Mouse (Mus musculus) MEL (cell line): ENCODE results near the gene Daam1. TPM values are rescaled to one million over a fixed set of nuclear protein-coding genes. Genes with fewer than 3 reads are reported as not detected.

Experiments used
- DNase-seq: peaks from one replicate; pipeline ENCODE4 v3.0.0; 2011; ENCODE audit warnings: low read depth, low spot score
- H3K27ac ChIP-seq: 2 replicates; pipeline ENCODE4 v1.5.1; 2012; ENCODE audit warnings: low read depth, mild to moderate bottlenecking, control low read depth, low read length, moderate library complexity; ENCODE audit not compliant: control insufficient read depth
- H3K27me3 ChIP-seq, 2 experiments: fragments of 150-350 bp in 1 of 2; sonication (generic) in 1 of 2; 2 replicates each; pipeline ENCODE4 v1.6.1; 2012; ENCODE audit warnings: low read length in 2 of 2, mild to moderate bottlenecking in 2 of 2, improper control_type of control experiment in 1 of 2, moderate library complexity in 1 of 2; ENCODE audit not compliant: insufficient read depth in 2 of 2, control insufficient read depth in 1 of 2
- H3K36me3 ChIP-seq, 2 experiments: 2 replicates each; pipeline ENCODE4 v1.6.1; 2012 to 2014; ENCODE audit warnings: low read length in 2 of 2, improper control_type of control experiment in 1 of 2, inconsistent platforms in 1 of 2, mild to moderate bottlenecking in 1 of 2; ENCODE audit not compliant: insufficient read depth in 2 of 2, control insufficient read depth in 1 of 2
- H3K4me1 ChIP-seq, 2 experiments: fragments of 150-350 bp in 1 of 2; sonication (generic) in 1 of 2; 2 replicates each; pipeline ENCODE4 v1.6.1; 2012; ENCODE audit warnings: low read length in 2 of 2, improper control_type of control experiment in 1 of 2, mild to moderate bottlenecking in 1 of 2; ENCODE audit not compliant: insufficient read depth in 2 of 2, control insufficient read depth in 1 of 2
- H3K4me3 ChIP-seq, 2 experiments: fragments of 150-350 bp in 1 of 2; sonication (generic) in 1 of 2; 2 replicates each; pipeline ENCODE4 v1.5.1; 2012; ENCODE audit warnings: low read depth in 2 of 2, low read length in 2 of 2, mild to moderate bottlenecking in 2 of 2, moderate library complexity in 2 of 2, control low read depth in 1 of 2, improper control_type of control experiment in 1 of 2; ENCODE audit not compliant: control insufficient read depth in 1 of 2, insufficient read depth in 1 of 2
- H3K79me2 ChIP-seq: 2 replicates; pipeline ENCODE4 v1.6.1; 2012; ENCODE audit warnings: mild to moderate bottlenecking, low read length, moderate library complexity; ENCODE audit not compliant: control insufficient read depth, poor library complexity, insufficient read depth
- H3K9ac ChIP-seq: 2 replicates; pipeline ENCODE4 v1.6.1; 2012; ENCODE audit warnings: low read depth, mild to moderate bottlenecking, control low read depth, low read length, moderate library complexity; ENCODE audit not compliant: control insufficient read depth, poor library complexity, severe bottlenecking
- H3K9me3 ChIP-seq: fragments of 150-350 bp; sonication (generic); replicated peaks from 2 replicates; pipeline ENCODE4 v1.6.1; 2012; ENCODE audit warnings: mild to moderate bottlenecking, low read length, improper control_type of control experiment, moderate library complexity; ENCODE audit not compliant: insufficient read depth
- BHLHE40 ChIP-seq: IDR thresholded peaks from 2 replicates; pipeline ENCODE4 v1.6.1; 2012; ENCODE audit warnings: low read depth, mild to moderate bottlenecking, inconsistent platforms, low read length, improper control_type of control experiment, borderline replicate concordance
- CHD2 ChIP-seq: IDR thresholded peaks from 2 replicates; pipeline ENCODE4 v1.6.1; 2011; ENCODE audit warnings: low read length, improper control_type of control experiment
- CTCF ChIP-seq, 3 experiments: IDR thresholded peaks in 2 of 3; conservative IDR thresholded peaks in 1 of 3; 2 replicates each; pipeline ENCODE4 v1.5.1; 2011 to 2012; ENCODE audit warnings: low read length in 3 of 3, low read depth in 2 of 3, mild to moderate bottlenecking in 2 of 3, improper control_type of control experiment in 1 of 3, inconsistent platforms in 1 of 3, mixed read lengths in 1 of 3, moderate library complexity in 1 of 3; ENCODE audit not compliant: control insufficient read depth in 1 of 3, insufficient read depth in 1 of 3, poor library complexity in 1 of 3, severe bottlenecking in 1 of 3
- E2F4 ChIP-seq: IDR thresholded peaks from 2 replicates; pipeline ENCODE4 v1.6.1; 2011; ENCODE audit warnings: low read depth, low read length, improper control_type of control experiment, borderline replicate concordance
- ELF1 ChIP-seq: IDR thresholded peaks from 2 replicates; pipeline ENCODE4 v1.6.1; 2014; ENCODE audit warnings: low read depth, mild to moderate bottlenecking, inconsistent platforms, low read length, improper control_type of control experiment, moderate library complexity
- EP300 ChIP-seq, 2 experiments: IDR thresholded peaks; 2 replicates each; pipeline ENCODE4 v1.6.1; 2011; ENCODE audit warnings: improper control_type of control experiment in 2 of 2, low read length in 2 of 2, low read depth in 1 of 2, mild to moderate bottlenecking in 1 of 2
- ETS1 ChIP-seq: IDR thresholded peaks from 2 replicates; pipeline ENCODE4 v1.6.1; 2012; ENCODE audit warnings: low read depth, mild to moderate bottlenecking, inconsistent platforms, low read length, improper control_type of control experiment, moderate library complexity
- HCFC1 ChIP-seq: IDR thresholded peaks from 2 replicates; pipeline ENCODE4 v1.6.1; 2012; ENCODE audit warnings: low read depth, mild to moderate bottlenecking, inconsistent platforms, low read length, improper control_type of control experiment, moderate library complexity
- MAFK ChIP-seq: IDR thresholded peaks from 2 replicates; pipeline ENCODE4 v1.6.1; 2011; ENCODE audit warnings: low read depth, mild to moderate bottlenecking, low read length, improper control_type of control experiment, borderline replicate concordance
- MAX ChIP-seq: IDR thresholded peaks from 2 replicates; pipeline ENCODE4 v1.6.1; 2011; ENCODE audit warnings: low read length, improper control_type of control experiment
- MAZ ChIP-seq: IDR thresholded peaks from 2 replicates; pipeline ENCODE4 v1.6.1; 2012; ENCODE audit warnings: low read depth, mild to moderate bottlenecking, inconsistent platforms, low read length, improper control_type of control experiment
- MEF2A ChIP-seq: IDR thresholded peaks from 2 replicates; pipeline ENCODE4 v1.6.1; 2014; ENCODE audit warnings: low read depth, mild to moderate bottlenecking, inconsistent platforms, low read length, improper control_type of control experiment; ENCODE audit not compliant: poor library complexity, insufficient replicate concordance, severe bottlenecking; ENCODE audit errors: extremely low read depth
- MYB ChIP-seq: IDR thresholded peaks from 2 replicates; pipeline ENCODE4 v1.6.1; 2011; ENCODE audit warnings: mild to moderate bottlenecking, low read depth, low read length, improper control_type of control experiment
- MYC ChIP-seq: IDR thresholded peaks from 2 replicates; pipeline ENCODE4 v1.6.1; 2011; ENCODE audit warnings: low read depth, mild to moderate bottlenecking, low read length, improper control_type of control experiment, moderate library complexity
- POLR2A ChIP-seq, 2 experiments: IDR thresholded peaks; 2 replicates each; pipeline ENCODE4 v1.6.1; 2011 to 2012; ENCODE audit warnings: low read length in 2 of 2, mild to moderate bottlenecking in 2 of 2, control low read depth in 1 of 2, improper control_type of control experiment in 1 of 2, low read depth in 1 of 2, moderate library complexity in 1 of 2; ENCODE audit not compliant: control insufficient read depth in 1 of 2, insufficient read depth in 1 of 2, poor library complexity in 1 of 2
- POLR2AphosphoS2 ChIP-seq: IDR thresholded peaks from 2 replicates; pipeline ENCODE4 v1.6.1; 2011; ENCODE audit warnings: low read length, improper control_type of control experiment
- POLR2AphosphoS5 ChIP-seq: IDR thresholded peaks from 2 replicates; pipeline ENCODE4 v1.6.1; 2012; ENCODE audit warnings: low read depth, borderline replicate concordance, mild to moderate bottlenecking, inconsistent platforms, low read length, moderate library complexity, mixed read lengths
- RAD21 ChIP-seq: IDR thresholded peaks from 2 replicates; pipeline ENCODE4 v1.6.1; 2011; ENCODE audit warnings: mild to moderate bottlenecking, low read depth, low read length, improper control_type of control experiment
- RCOR1 ChIP-seq: IDR thresholded peaks from 2 replicates; pipeline ENCODE4 v1.6.1; 2012; ENCODE audit warnings: low read depth, mild to moderate bottlenecking, inconsistent platforms, low read length, improper control_type of control experiment
- SIN3A ChIP-seq: IDR thresholded peaks from 2 replicates; pipeline ENCODE4 v1.6.1; 2012; ENCODE audit warnings: low read length, improper control_type of control experiment, inconsistent platforms
- SMC3 ChIP-seq: IDR thresholded peaks from 2 replicates; pipeline ENCODE4 v1.6.1; 2011; ENCODE audit warnings: low read depth, low read length, improper control_type of control experiment
- TAL1 ChIP-seq: IDR thresholded peaks from 2 replicates; pipeline ENCODE4 v1.6.1; 2012; ENCODE audit warnings: mild to moderate bottlenecking, inconsistent platforms, low read length, moderate library complexity, mixed read lengths
- TBP ChIP-seq: IDR thresholded peaks from 2 replicates; pipeline ENCODE4 v1.8.0; 2011; ENCODE audit warnings: low read depth, low read length, improper control_type of control experiment
- TCF12 ChIP-seq: IDR thresholded peaks from 2 replicates; pipeline ENCODE4 v1.6.1; 2014; ENCODE audit warnings: low read depth, mild to moderate bottlenecking, inconsistent platforms, low read length, improper control_type of control experiment, moderate library complexity
- UBTF ChIP-seq: IDR thresholded peaks from 2 replicates; pipeline ENCODE4 v1.6.1; 2012; ENCODE audit warnings: low read depth, mild to moderate bottlenecking, inconsistent platforms, low read length, improper control_type of control experiment, moderate library complexity, borderline replicate concordance; ENCODE audit not compliant: insufficient read depth
- USF2 ChIP-seq, 2 experiments: IDR thresholded peaks; 2 replicates each; pipeline ENCODE4 v1.6.1; 2011 to 2012; ENCODE audit warnings: improper control_type of control experiment in 2 of 2, low read length in 2 of 2, borderline replicate concordance in 1 of 2, inconsistent platforms in 1 of 2, low read depth in 1 of 2, mild to moderate bottlenecking in 1 of 2; ENCODE audit not compliant: insufficient read depth in 1 of 2
- ZC3H11A ChIP-seq: IDR thresholded peaks from 2 replicates; pipeline ENCODE4 v1.6.1; 2012; ENCODE audit warnings: low read depth, mild to moderate bottlenecking, inconsistent platforms, low read length, improper control_type of control experiment
- ZKSCAN1 ChIP-seq: IDR thresholded peaks from 2 replicates; pipeline ENCODE4 v1.6.1; 2012; ENCODE audit warnings: low read depth, mild to moderate bottlenecking, inconsistent platforms, low read length, improper control_type of control experiment, moderate library complexity
- ZMIZ1 ChIP-seq: IDR thresholded peaks from 2 replicates; pipeline ENCODE4 v1.6.1; 2012; ENCODE audit warnings: low read depth, mild to moderate bottlenecking, inconsistent platforms, low read length, improper control_type of control experiment, moderate library complexity
- ZNF384 ChIP-seq: IDR thresholded peaks from 2 replicates; pipeline ENCODE4 v1.6.1; 2012; ENCODE audit warnings: low read depth, mild to moderate bottlenecking, inconsistent platforms, low read length, improper control_type of control experiment
- polyA plus RNA-seq, 2 experiments: library from polyadenylated mRNA; stranded (reverse) in 1 of 2; unstranded in 1 of 2; fragments of >175 nt in 1 of 2; fragments of >200 nt in 1 of 2; gene quantifications; 2 replicates each; pipeline versions ENCODE4 v1.2.1 to v1.2.4; 2012; ENCODE audit warnings: low replicate concordance in 2 of 2, low read depth in 1 of 2; ENCODE audit not compliant: insufficient read length in 2 of 2, insufficient read depth in 1 of 2, missing spikeins in 1 of 2
- total RNA-seq: library from RNA; depleted of rRNA; stranded (reverse); fragments of 300-350 nt; gene quantifications from 2 replicates; pipeline ENCODE4 v1.2.3, GENCODE M21; 2012

Gene Daam1
- total and polyA plus RNA-seq, 3 experiments, result 9.2 to 12.0 TPM; not detected in 1

DNA sequence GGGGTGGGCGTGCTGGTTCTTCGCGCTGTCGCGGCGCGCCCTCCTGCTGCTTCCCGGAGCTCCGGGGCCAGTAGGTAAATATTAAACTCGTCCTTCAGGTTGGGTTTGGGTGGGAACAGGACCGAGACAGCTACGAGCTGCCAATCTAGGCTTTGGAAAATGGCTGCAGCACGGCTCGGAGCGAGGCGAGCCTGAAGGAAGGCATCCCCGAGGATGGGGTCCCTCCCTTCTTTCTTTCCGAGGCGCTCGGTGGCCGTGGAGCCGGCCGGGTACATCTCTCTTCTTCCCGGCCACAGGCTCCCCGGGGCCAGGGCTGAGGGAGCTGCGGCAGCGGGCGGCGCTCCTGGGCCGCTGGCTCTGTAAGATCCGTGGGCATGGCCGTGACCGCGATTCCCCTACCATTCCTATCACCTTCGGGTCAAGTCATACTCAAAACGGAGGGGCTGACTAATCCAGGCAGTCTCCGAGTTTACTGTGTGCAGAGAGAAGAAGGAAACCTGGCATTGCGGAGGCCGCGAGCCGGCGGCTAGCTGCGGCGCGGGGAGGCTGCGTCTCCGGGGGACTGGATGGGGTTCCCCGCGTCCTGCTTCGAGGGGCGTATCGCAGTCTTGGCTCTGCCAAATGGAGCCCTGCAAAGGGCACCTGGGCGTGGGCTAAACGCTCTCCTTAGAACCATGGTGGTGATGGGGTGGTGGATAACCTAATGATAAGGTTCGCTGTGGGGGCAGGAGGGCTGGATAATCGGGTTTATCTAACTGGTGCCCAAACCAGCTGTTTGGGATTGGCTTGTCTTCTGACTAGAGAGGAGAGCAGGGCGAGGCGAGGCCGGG lies 595 bp downstream of the Daam1 start (continued):
- TF ChIP-seq ZKSCAN1, result no peak
- peak in 1 of 2 experiments; percentile 36; a peak in 1 of 4 replicates for TF ChIP-seq POLR2A (IDR thresholded peaks at IDR 0.05; ENCODE audit: control insufficient read depth in 1 of 2, insufficient read depth in 1 of 2, low read depth in 1 of 2, low read length in 2 of 2, poor library complexity in 1 of 2)
- TF ChIP-seq RAD21, result no peak
- no peak for TF ChIP-seq CTCF (IDR thresholded peaks at IDR 0.05 in 2 of 3, conservative IDR thresholded peaks at IDR 0.05 in 1 of 3; ENCODE audit: control insufficient read depth in 1 of 3, insufficient read depth in 1 of 3, low read depth in 2 of 3, low read length in 3 of 3, poor library complexity in 1 of 3, severe bottlenecking in 1 of 3)
- 0 out of 2 replicates have a peak, but pooled peaks have one; percentile 57 for TF ChIP-seq UBTF
- TF ChIP-seq USF2 (IDR thresholded peaks at IDR 0.05; ENCODE audit: borderline replicate concordance in 1 of 2, insufficient read depth in 1 of 2, low read depth in 1 of 2, low read length in 2 of 2), result no peak
- TF ChIP-seq POLR2AphosphoS5, result no peak
- peak; percentile 76 for TF ChIP-seq TCF12
- no peak for TF ChIP-seq ZNF384
- no peak for TF ChIP-seq MAX
- TF ChIP-seq ETS1, result peak; percentile 84
- TF ChIP-seq POLR2AphosphoS2, result no peak

DNA sequence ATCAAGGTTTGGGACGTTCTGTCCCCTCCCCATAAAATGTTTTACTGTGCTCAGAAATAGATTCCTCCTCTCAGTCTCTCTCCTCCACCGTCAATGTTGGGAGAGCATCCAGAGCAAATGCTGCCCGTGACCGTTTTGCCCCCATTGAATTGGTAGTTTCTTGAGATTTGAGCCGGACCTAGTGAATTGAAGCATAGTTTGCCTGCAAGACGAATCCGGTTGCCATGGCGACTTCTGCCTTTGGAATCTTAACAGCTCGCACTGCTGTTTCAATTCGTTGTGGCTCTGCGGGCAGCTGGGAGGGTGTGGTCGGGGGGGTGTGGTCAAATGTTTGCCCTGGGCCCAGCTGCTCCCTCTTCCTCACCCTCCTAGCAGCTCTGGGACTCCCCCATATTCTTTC lies 1.3 kb downstream of the Daam1 start:
- Histone ChIP-seq H3K4me3 (peak overlapping the region; percentile 73 to 86), H3K9me3 (no peaks in the 10 kb centered on the region), H3K9ac (peak overlapping the region; percentile 87), H3K36me3 (peaks cover 0 to 19% of the 10 kb centered on the region in 2 experiments; a peak in 2 of 4 replicates), H3K79me2 (peaks cover 41% of the 10 kb centered on the region), H3K27me3 (no peaks in the 10 kb centered on the region), H3K4me1 (peaks cover 3 to 12% of the 10 kb centered on the region in 2 experiments; a peak in 3 of 4 replicates), H3K27ac (peak overlapping the region; percentile 75)
- DNase-seq, result peak; percentile 85
- TF ChIP-seq BHLHE40 (no peak), ZMIZ1 (no peak), CHD2 (no peak), ZC3H11A (no peak), MAFK (no peak), MAZ (no peak), TCF12 (peak; percentile 28), MYB (no peak), POLR2AphosphoS2 (no peak), EP300 (IDR thresholded peaks at IDR 0.05; ENCODE audit: low read depth in 1 of 2, low read length in 2 of 2) (no peak; a peak in 1 of 4 replicates), SMC3 (no peak), POLR2A (IDR thresholded peaks at IDR 0.05; ENCODE audit: control insufficient read depth in 1 of 2, insufficient read depth in 1 of 2, low read depth in 1 of 2, low read length in 2 of 2, poor library complexity in 1 of 2) (no peak), RCOR1 (no peak), ELF1 (0 out of 2 replicates have a peak, but pooled peaks have one; percentile 8), HCFC1 (0 out of 2 replicates have a peak, but pooled peaks have one; percentile 12), MYC (no peak), MAX (peak; percentile 46; the same call in 1 of the 2 replicates), E2F4 (no peak), TAL1 (no peak), SIN3A (peak; percentile 74), CTCF (IDR thresholded peaks at IDR 0.05 in 2 of 3, conservative IDR thresholded peaks at IDR 0.05 in 1 of 3; ENCODE audit: control insufficient read depth in 1 of 3, insufficient read depth in 1 of 3, low read depth in 2 of 3, low read length in 3 of 3, poor library complexity in 1 of 3, severe bottlenecking in 1 of 3) (no peak), MEF2A (no peak), USF2 (IDR thresholded peaks at IDR 0.05; ENCODE audit: borderline replicate concordance in 1 of 2, insufficient read depth in 1 of 2, low read depth in 1 of 2, low read length in 2 of 2) (no peak), ZKSCAN1 (no peak), TBP (no peak), ZNF384 (no peak), RAD21 (no peak), ETS1 (peak; percentile 74)
